Mouse (Mus musculus) heart, postnatal 4 days (tissue): ENCODE data around the gene Rnf4. TPM values are rescaled to one million over a fixed set of nuclear protein-coding genes. Genes with fewer than 3 reads are reported as not detected.

Experiments
- total RNA-seq, 2 experiments: library from RNA; stranded (reverse); gene quantifications; 2 replicates each; pipeline ENCODE4 v1.2.3; 2021

The Rnf4 gene
- total RNA-seq, 2 experiments from 2014 or later = 85.8 to 86.3 TPM

Other genes with a start within 250 kb of the Rnf4 start
- under 1 TPM; 0.47 to 0.52 TPM for gene Poln, start 166.8 kb upstream of the Rnf4 start, total RNA-seq
- 10 to 100 TPM; 11.5 to 12.5 TPM for gene Haus3, start 166.8 kb upstream of the Rnf4 start, total RNA-seq
- gene Mxd4, start 148.6 kb upstream of the Rnf4 start, total RNA-seq = 10 to 100 TPM; 60.7 to 66.5 TPM
- 1 to 10 TPM; 1.5 to 2.5 TPM for gene Zfyve28, start 47.8 kb upstream of the Rnf4 start, total RNA-seq
- gene Cfap99, start 47.7 kb upstream of the Rnf4 start, total RNA-seq = not detected
- gene Fam193a, start 33.6 kb downstream of the Rnf4 start, total RNA-seq = 10 to 100 TPM; 36.0 to 41.7 TPM
- gene Tnip2, start 177.7 kb downstream of the Rnf4 start, total RNA-seq = 10 to 100 TPM in 1 of 2 experiments, 1 to 10 TPM in 1; 8.8 to 10.3 TPM
- gene Sh3bp2, start 189.5 kb downstream of the Rnf4 start, total RNA-seq = 1 to 10 TPM; 6.1 to 7.9 TPM
- 100 to 1,000 TPM; 202 to 209 TPM for gene Add1, start 237.4 kb downstream of the Rnf4 start, total RNA-seq